Mouse (Mus musculus): ENCODE measurements around the gene Rmnd5b.
"Not testable (repeated sequence)": the region's sequence is repeated elsewhere in the genome, so short reads cannot be mapped to it uniquely, and the experiment has no call there.

Gene Rmnd5b

GRCm38 (mm10) chr11:51620084-51620483 lies 15.6 kb downstream of the Rmnd5b start:
- DNase-seq, result no peak

- DNase-seq, result peak; percentile 97
Measured at GRCm38 (mm10) chr11:51619409-51620060, 16.2 kb downstream of the Rmnd5b start, which contains the start of gene Nhp2. Gene Nhp2 (plus strand): TSS chr11:51619735.

- no peak for DNase-seq
Measured at GRCm38 (mm10) chr11:51618894-51619408, 16.7 kb downstream of the Rmnd5b start.

- peak; percentile 82 for DNase-seq
Measured at GRCm38 (mm10) chr11:51617693-51618092, 18.0 kb downstream of the Rmnd5b start.

GRCm38 (mm10) chr11:51616113-51616512 lies 19.6 kb downstream of the Rmnd5b start:
- DNase-seq, result not testable (repeated sequence)

- DNase-seq, result peak; percentile 83
Measured at GRCm38 (mm10) chr11:51615601-51616000, 20.1 kb downstream of the Rmnd5b start.

- peak; percentile 36 for DNase-seq
Measured at GRCm38 (mm10) chr11:51615129-51615528, 20.6 kb downstream of the Rmnd5b start.

- no peak for DNase-seq
Measured at GRCm38 (mm10) chr11:51614256-51614655, 21.4 kb downstream of the Rmnd5b start.

- not testable (repeated sequence) for DNase-seq
Measured at GRCm38 (mm10) chr11:51609940-51610339, 25.8 kb downstream of the Rmnd5b start.

- no peak for DNase-seq
Measured at GRCm38 (mm10) chr11:51609266-51609909, 26.3 kb downstream of the Rmnd5b start.

GRCm38 (mm10) chr11:51607096-51607738 lies 28.5 kb downstream of the Rmnd5b start:
- no peak for DNase-seq

GRCm38 (mm10) chr11:51606447-51607095 lies 29.1 kb downstream of the Rmnd5b start, which contains the start of gene Hnrnpab:
Gene Hnrnpab (minus strand): TSS chr11:51606847.
- DNase-seq, result peak; percentile 98

GRCm38 (mm10) chr11:51605602-51606446 lies 29.9 kb downstream of the Rmnd5b start:
- DNase-seq, result peak; percentile 95

- DNase-seq, result no peak
Measured at GRCm38 (mm10) chr11:51602253-51602652, 33.4 kb downstream of the Rmnd5b start.

- no peak for DNase-seq
Measured at GRCm38 (mm10) chr11:51597553-51597952, 38.1 kb downstream of the Rmnd5b start.

- no peak for DNase-seq
Measured at GRCm38 (mm10) chr11:51595459-51596083, 40.1 kb downstream of the Rmnd5b start.

GRCm38 (mm10) chr11:51594715-51595350 lies 40.9 kb downstream of the Rmnd5b start:
- no peak for DNase-seq

GRCm38 (mm10) chr11:51593849-51594248 lies 41.8 kb downstream of the Rmnd5b start:
- DNase-seq, result no peak

GRCm38 (mm10) chr11:51593368-51593767 lies 42.3 kb downstream of the Rmnd5b start:
- no peak for DNase-seq

GRCm38 (mm10) chr11:51591915-51592314 lies 43.8 kb downstream of the Rmnd5b start:
- DNase-seq, result no peak

GRCm38 (mm10) chr11:51591168-51591567 lies 44.5 kb downstream of the Rmnd5b start:
- peak; percentile 37 for DNase-seq

Data from kidney, postnatal 14 days (tissue).